Mouse (Mus musculus) bone marrow macrophage, adult 2 months (primary cell): ENCODE results near the gene Sec11a. TPM values are rescaled to one million over a fixed set of nuclear protein-coding genes. Genes with fewer than 3 reads are reported as not detected.

Experiments
- H3K27ac ChIP-seq: 2 replicates; pipeline ENCODE4 v1.5.1; 2012; ENCODE audit warnings: low read depth, low read length; ENCODE audit not compliant: insufficient read depth
- H3K4me1 ChIP-seq: 2 replicates; pipeline ENCODE4 v1.6.1; 2012; ENCODE audit warnings: low read length; ENCODE audit not compliant: control insufficient read depth, insufficient read depth
- H3K4me3 ChIP-seq: 2 replicates; pipeline ENCODE4 v1.5.1; 2012; ENCODE audit warnings: mild to moderate bottlenecking, low read length, moderate library complexity; ENCODE audit not compliant: insufficient read depth
- CTCF ChIP-seq: IDR thresholded peaks from 2 replicates; pipeline ENCODE4 v1.5.1; 2012; ENCODE audit warnings: low read depth, mild to moderate bottlenecking, low read length, moderate library complexity
- POLR2A ChIP-seq: IDR thresholded peaks from 2 replicates; pipeline ENCODE4 v1.6.1; 2012; ENCODE audit warnings: mild to moderate bottlenecking, low read depth, low read length, borderline replicate concordance
- polyA plus RNA-seq: library from polyadenylated mRNA; stranded (reverse); fragments of >200 nt; gene quantifications from 2 replicates; pipeline ENCODE4 v1.2.4, GENCODE M21; 2012; ENCODE audit not compliant: missing spikeins, insufficient read depth, insufficient read length

The Sec11a gene
- polyA plus RNA-seq, 1 experiment: 99.2 TPM

DNA sequence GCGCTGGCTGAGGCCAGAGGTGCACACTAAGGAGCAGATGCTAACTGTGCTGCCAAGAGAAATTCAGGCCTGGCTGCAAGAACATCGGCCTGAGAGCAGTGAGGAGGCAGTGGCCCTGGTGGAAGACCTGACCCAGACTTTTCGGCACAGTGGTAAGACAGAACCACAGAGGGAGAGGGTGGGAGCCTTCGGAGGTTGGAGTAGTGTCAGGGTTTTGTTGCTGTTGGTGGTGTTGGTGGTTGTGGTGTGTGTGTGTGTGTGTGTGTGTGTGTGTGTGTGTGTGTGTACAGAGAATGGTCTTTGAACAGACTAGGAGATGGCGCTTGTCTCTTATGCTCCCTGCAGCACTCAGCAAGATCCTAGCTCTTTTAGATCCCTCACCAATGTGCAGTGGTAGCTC, 84.1 kb downstream of the Sec11a start:
- no peak overlapping the region for H3K27ac ChIP-seq
- H3K4me1 ChIP-seq: peaks cover 22% of the 10 kb centered on the region

DNA sequence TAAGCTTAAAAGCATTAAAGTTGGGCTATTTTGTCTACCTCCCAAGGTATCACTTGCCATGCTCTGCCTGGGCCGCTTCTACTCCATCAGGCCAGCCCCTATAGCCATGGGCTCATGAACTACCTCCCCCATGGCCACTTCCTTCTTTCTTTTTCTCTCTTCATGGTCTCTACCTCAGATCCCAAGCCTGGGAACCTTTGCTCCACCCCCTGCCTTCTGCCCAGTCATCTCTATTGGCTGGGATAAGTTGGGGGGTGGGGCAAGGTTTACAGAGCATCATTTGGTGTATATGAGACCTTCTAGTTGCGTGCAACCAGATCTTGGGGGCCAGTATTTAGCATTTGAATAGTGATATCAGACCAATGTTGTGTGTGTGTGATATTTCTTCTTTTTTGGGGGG, 85.1 kb downstream of the Sec11a start:
- Histone ChIP-seq H3K4me1 (peaks cover 22% of the 10 kb centered on the region), H3K4me3 (no peak overlapping the region), H3K27ac (no peak overlapping the region)
- TF ChIP-seq POLR2A (no peak), CTCF (no peak)

More for the DNA sequence above, 84.1 kb downstream of the Sec11a start:
- H3K4me3 ChIP-seq: no peak overlapping the region
- TF ChIP-seq CTCF (no peak), POLR2A (no peak)

DNA sequence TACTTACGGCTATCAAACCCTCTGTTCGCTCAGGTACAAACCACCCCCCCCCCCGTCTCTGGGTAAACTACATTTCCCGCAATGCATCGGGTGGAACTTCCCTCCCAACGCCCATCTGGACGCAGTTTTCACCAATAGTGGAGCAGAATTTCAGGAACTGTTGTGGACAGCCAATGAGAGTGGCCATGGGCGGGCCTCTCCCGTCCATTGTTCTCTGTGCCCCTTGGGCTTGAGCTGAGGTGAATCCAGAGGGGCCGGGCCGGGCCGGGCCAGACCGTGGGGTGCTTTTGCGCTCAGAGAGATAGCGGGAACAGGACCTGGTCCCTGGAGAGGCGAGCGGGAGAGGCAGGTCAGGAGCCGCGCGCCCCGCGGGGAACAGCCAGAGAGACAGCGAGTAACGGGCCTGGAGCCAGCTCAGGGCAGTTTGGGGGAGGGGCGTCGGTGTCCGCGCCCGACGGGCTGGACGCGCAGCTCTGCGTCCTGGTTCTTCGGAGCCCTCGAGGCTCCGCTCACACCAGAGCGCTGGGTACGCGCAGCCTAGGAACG, 86.8 kb downstream of the Sec11a start, which contains the start of gene Zscan2:
Zscan2 (plus strand) TSS at position 192 of the 546 bp plus-strand sequence.
- Histone ChIP-seq H3K4me1 (peaks cover 17% of the 10 kb centered on the region), H3K4me3 (peak within 1 kb of the TSS; percentile 91), H3K27ac (no peak within 1 kb of the TSS)
- TF ChIP-seq CTCF: no peak
- no peak for TF ChIP-seq POLR2A

DNA sequence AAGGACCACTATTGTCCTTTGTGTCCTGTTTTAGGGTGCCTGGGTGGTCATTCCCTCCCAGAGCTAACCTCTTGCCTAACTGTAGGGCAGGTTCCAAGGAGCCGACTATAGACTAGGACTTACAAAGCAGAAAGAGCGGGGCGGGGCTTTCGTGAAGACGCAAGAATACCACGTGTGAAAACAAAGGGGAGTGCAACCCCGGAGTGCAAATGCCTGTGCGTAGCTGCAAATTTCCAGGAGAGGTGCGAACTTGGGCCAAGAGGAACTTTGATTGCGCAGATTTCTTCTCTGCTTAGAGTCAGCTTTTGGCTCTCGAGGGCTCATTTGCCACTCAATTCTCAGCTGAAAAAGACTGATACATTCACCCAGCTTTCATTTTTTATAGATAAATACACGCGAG, 87.4 kb downstream of the Sec11a start:
- no peak for TF ChIP-seq POLR2A
- TF ChIP-seq CTCF: no peak

DNA sequence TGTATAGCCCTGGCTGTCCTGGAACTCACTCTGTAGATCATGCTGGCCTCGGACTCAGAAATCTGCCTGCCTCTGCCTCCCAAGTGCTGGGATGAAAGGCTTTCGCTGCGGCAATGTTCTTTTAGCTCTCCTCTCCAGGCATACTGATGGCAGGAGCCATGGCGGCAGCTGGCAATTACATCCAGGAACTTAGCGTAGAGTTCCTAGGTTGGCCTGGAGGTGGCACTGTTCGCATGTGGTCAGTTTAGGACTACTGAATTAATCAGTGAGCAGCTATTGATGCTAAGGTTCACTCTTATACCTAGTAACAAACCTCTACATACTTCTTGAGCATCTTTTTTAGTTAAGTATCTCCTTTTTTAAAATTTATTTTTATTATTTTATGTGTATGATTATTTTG, 90.4 kb downstream of the Sec11a start:
- Histone ChIP-seq H3K4me1 (peaks cover 11% of the 10 kb centered on the region), H3K27ac (no peak overlapping the region), H3K4me3 (no peak overlapping the region)
- peak; percentile 64 for TF ChIP-seq CTCF
- no peak for TF ChIP-seq POLR2A

More for the DNA sequence above, 87.4 kb downstream of the Sec11a start:
- Histone ChIP-seq H3K27ac (no peak overlapping the region), H3K4me1 (peaks cover 19% of the 10 kb centered on the region), H3K4me3 (peak overlapping the region; percentile 91)

DNA sequence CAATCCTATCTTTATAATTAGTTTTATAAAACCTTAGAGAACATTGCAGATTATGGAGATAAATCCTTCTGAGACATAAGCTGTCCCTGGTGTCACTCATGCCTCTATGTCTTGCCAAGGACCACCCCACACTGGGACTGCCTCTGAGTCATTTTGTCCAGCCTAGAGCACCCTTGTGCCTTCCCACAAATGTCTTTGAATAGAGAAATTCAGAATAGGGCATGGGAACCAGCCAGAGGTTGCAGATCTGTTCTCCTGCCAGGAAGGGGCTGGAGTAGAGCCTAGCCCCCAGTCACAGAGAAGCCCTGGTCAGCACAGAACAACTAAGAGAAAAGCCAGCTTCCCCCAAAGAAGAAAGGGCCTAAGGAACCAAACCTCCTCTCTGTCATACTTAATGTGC, 92.3 kb downstream of the Sec11a start:
- TF ChIP-seq POLR2A (no peak), CTCF (no peak)
- H3K4me1 ChIP-seq: peaks cover 11% of the 10 kb centered on the region
- no peak overlapping the region for H3K4me3 ChIP-seq
- 0 out of 2 replicates have a peak overlapping the region, but pooled peaks have one; percentile 18 for H3K27ac ChIP-seq

Other genes starting within 250 kb of the Sec11a start
- gene Iqgap1, start 121.8 kb downstream of the Sec11a start, polyA plus RNA-seq: 243 and 284 TPM in 2 replicates
- 2.1 and 3.6 TPM in 2 replicates for gene Zscan2, start 86.9 kb downstream of the Sec11a start, polyA plus RNA-seq
- gene Wdr73, start 46.5 kb downstream of the Sec11a start, polyA plus RNA-seq: 9.3 and 10.7 TPM in 2 replicates
- gene Nmb, start 42.7 kb downstream of the Sec11a start, polyA plus RNA-seq: 3.0 and 4.2 TPM in 2 replicates
- 23.5 and 23.6 TPM in 2 replicates for gene Zfp592, start 45.9 kb upstream of the Sec11a start, polyA plus RNA-seq
- gene Alpk3, start 109.8 kb upstream of the Sec11a start, polyA plus RNA-seq: 0.16 TPM in 1 of 2 replicates, not detected in the other
- gene Slc28a1, start 167.0 kb upstream of the Sec11a start, polyA plus RNA-seq: not detected in 2 replicates